Mouse (Mus musculus) WW6 (cell line): Measurements from ENCODE around the gene Bex3.
"Not testable (repeated sequence)": the region's sequence is repeated elsewhere in the genome, so short reads cannot be mapped to it uniquely, and the experiment has no call there.

ENCODE experiments used
- DNase-seq: peaks from one replicate; pipeline ENCODE4 v3.0.0-alpha.2; 2013; ENCODE audit warnings: low read depth, low spot score

Gene Bex3

DNA sequence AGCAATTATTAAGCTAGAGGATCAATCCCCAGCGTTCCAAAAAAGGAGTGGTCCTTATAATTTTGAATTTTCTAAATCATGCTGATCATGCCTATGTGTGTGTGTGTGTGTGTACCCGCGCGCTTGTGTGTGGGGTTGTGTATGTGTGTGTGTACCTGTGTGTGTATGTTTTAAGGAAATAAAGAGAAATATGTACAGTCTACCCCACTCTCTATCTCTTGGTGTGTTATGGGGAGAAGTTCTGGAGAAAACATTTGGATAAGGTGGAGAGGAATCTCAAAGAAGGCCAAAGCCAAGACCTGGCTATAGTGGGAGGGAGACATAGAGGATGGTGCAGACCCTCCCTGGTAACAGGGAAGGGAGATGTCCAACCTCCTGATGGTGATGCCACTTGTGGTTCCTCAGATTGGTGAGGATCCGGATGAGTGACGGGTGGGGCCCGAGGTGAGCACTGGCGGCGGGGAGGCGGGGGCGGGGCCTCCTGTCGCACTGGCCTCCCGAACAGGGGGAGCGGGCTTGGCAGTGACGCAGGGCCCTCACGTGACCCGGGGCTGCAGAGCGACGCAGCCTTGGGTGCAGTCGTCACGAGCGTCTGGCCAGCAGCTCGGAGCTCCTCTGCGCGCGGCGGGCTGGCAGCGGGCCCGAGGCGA lies at the start of gene Bex3:
Gene Bex3 (plus strand): TSS at position 511 of the 650 bp plus-strand sequence.
- DNase-seq, result not testable (repeated sequence)

DNA sequence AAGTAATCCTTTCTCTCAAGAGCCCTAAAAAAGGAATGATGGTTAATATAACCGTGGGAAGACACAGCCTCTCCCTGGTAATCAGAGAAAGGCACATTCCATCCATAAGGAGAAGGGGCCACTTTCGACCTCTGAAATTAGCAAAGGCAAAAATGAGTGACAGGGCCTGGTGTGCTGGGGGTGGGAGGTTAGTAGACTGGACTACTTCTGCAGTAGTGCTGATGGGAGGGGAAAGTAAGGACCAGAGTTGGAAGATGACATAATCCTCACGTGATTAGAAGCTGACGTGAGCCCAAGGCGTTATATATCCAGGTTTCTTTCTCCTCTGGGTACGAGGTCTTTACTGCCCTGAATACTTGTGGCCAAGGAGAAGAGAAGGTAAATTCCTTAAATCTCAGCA lies 46.3 kb upstream of the Bex3 start:
- DNase-seq, result no peak

- DNase-seq, result no peak
Measured at GRCm38 (mm10) chrX:136227768-136228167, 42.3 kb upstream of the Bex3 start.

DNA sequence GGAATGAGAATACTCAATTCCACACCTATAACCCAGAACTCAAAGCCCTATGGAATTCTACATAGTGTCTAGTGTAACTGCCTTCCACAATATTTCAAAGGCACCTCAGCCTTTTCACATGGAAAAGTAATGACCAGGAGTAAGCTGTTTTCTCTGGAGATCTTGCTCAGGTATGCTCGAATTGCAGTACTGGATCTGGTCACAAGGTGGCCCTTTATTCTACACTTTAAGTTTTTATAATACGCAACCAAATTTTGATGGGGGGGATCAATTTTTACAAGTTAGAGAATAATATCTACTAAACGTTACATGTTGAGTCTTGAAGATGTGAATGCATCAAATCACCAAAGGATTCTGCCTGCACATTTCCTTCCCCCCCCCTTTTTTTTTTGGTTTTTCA lies 31.9 kb upstream of the Bex3 start:
- no peak for DNase-seq

DNA sequence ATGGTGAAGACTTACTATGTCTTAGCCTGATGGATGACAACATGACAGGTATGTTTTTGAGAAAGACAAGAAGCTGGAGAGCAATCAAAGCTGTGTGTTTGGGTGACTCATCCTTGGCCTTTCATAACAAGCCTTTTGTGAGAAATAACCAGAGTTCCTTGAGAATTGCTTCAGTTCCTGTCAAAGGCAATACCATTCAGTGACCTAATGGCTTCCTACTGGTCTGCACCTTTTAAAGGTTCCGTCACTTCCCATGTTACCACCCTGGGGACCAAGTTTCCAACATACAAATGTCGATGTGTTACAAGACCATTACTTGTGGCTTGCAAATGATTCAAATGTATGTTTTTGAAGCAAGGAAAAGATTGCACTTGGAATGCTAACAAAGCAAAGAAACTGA lies 26.9 kb upstream of the Bex3 start:
- DNase-seq, result no peak

DNA sequence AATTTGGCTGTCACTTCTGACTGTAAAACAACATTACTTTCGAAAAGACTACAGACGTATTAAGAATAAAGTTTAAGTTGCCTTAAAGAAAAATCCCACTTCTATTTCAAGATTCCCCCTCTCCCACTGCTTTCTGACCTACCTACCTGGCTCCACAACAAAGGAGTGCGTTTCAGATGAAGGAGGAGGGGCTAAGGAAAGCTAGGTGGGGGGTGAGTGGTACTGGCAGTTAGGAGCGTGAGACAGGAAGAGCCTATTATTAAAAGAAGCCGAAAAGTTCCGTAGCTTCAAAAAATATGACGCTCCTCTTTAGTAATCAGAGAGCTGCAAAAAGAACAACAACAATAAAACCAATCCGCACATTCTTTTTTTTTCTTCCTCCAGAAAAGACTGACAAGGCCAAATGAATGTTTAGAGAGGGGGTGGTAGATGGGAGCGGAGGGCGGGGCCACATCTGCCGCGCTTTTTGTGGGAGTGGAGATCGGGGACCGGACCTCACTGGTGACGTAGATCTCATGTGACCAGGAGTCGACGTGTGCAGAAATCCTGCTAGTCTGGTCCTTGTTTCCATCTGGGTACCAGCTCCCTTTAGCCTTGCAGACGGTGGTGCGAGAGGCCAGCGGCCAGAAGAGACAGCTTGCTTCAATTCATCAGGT lies 25.4 kb upstream of the Bex3 start, which contains the start of gene Tceal9:
Gene Tceal9 (plus strand): TSS at position 506 of the 656 bp plus-strand sequence.
- DNase-seq, result no peak

DNA sequence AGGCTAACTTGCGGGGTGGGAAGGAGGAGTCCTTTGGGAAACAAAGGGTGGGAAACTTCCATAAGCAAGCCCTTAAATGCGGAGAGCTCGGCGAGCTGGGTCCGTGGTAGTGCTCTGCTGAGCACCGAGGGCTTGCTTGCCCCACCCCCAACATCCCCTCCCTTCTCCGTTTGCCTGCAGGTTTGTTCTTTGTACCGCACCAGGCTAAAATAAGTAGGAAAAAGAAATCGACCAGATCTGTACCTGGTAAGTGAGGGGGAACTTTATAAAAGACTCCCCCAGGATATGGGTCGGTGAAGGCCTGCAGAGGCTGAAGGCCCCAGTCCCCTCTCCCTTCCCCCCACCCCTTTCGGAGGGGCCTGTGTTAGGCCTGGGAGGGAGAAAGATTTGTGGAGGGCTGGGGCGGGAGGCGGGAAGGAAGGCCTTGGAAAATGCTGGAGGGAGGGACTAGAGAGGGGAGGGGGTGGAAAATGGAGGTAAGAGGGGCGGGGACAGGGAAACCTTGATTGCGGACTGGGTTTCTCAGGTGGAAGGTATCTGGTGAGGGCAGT lies 24.5 kb upstream of the Bex3 start:
- DNase-seq, result no peak

DNA sequence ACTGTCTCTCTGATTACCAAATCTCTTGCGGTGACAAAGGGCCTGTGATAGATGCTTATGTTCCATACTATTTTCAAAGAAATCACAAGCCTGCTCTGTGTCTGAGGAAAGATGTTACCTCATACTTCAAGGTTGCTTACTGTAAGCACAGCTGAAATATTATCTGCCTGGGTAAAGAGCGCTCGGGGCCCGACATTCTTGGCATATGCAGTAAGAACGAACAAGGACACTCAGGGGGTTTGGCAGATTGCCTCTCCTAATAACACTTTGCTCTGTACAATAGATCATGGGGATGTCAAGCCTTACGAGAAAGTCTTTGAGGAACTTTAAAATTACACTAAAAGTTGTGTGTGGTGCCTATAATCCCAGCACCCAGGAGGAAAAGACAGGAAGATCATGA lies 21.2 kb upstream of the Bex3 start:
- DNase-seq, result no peak

DNA sequence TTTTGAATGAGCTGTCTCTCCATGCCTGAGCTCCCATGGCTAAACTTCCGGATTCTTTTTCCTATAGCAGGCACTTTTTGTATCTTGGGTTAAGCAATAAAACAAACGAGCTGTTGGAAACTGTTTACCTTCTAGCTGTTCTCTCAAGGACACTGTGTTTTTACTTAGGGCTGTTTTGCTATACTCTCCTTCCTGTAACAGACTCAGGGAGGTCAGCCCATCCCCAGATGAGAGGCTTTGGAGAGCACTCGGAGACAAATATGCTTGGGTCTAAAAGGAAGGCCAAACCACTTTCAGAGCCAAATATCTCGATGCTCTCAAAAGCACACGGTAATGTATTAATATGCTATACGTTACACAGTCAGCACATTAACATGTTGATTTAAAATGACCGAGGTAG lies 20.4 kb upstream of the Bex3 start:
- no peak for DNase-seq

- no peak for DNase-seq
Measured at GRCm38 (mm10) chrX:136252023-136252729, 17.9 kb upstream of the Bex3 start.

- no peak for DNase-seq
Measured at GRCm38 (mm10) chrX:136267720-136268119, 2.3 kb upstream of the Bex3 start.

- no peak for DNase-seq
Measured at GRCm38 (mm10) chrX:136268173-136268572, 1.9 kb upstream of the Bex3 start.

DNA sequence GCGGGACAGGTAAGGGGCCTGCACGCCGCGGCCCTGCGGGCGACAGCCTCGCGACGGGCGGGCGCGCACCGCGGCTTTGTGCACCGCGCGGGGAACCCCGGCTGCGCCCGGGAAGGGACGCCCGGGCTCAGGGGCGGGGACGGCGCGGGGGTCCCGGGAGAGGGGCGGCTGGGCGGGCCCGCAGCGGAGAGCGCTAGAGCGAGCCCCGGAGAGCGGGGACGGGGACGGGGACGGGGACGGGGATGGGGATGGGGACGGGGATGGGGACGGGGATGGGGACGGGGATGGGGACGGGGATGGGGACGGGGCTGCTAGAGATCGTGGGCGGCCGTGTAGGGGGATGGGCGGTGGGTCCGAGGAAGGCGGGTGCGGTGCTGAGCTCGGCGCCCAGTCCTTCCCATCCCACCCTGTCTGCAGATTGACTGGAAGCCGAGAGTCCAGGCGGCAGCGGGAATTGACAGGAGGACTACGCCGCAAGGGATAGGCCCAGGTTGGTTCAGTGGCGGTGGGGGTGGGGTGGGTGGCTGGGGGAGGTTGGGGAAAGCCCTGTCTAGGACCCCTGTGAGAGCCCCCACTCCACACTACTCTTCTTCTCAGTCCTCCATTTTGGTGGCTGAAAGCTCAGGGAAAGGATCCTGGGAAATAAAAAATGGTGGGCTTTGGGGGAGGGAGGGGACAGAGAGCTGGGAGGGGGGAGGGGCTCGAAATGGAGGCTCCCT lies 499 bp downstream of the Bex3 start:
- not testable (repeated sequence) for DNase-seq

DNA sequence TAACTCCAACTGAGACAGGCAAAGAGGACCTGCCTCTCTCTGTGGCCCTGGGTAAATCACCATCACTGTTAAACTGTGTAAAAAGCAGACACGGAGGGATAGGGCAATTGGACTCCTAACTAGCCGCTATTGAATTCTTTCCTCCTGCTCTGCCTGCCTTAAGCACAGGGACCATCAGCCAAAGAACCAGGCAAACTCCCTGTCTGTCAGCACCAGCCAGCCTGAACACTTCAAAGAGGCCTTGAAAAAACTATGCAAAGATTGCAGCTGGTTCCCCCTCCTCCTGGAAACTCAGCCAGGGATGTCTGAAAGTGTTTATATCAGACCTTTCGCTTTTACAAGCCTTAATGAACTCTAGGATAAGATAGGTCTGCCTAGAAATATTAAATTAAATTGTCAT lies 4.5 kb downstream of the Bex3 start:
- DNase-seq, result no peak

DNA sequence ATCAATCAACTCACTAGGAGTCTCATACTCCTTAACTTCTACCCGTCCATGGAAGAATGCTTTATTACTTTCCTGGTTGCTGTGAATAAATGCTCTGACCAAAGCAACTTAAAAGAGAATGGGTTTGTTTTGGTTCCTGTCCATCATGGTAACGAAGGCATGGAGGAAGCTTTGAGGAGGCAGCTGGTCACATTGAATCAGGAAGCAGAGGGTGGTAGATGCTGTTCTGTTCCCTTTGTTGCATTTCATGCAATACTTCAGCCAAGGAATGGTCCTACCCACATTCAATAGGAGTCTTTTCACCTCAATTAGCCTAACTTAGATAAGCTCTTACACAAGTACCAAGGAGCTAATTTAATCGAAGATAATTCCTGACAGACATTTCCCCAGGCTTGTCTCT lies 5.3 kb downstream of the Bex3 start:
- DNase-seq, result no peak

- DNase-seq, result no peak
Measured at GRCm38 (mm10) chrX:136277577-136277976, 7.5 kb downstream of the Bex3 start.

- no peak for DNase-seq
Measured at GRCm38 (mm10) chrX:136278401-136278800, 8.3 kb downstream of the Bex3 start.

DNA sequence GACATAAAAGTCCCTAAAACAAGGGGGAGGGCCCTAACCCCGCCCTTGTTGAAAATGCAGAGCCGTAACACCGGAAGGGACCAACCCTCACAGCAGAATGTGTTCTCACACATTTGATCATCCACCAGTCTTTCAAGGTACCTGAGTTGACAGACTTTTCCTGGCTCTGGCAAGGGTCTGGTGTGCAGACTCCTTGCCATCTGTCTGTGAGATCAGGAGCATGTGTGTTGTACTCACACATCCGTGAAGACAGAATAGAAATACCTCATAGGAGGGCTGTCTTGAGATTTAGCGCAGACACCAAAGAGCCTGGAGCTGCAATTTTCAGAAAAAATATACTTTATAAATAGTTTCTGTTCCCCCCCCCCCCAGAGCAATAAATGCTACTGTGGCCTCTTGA lies 9.4 kb downstream of the Bex3 start:
- no peak for DNase-seq

- no peak for DNase-seq
Measured at GRCm38 (mm10) chrX:136290817-136291281, 20.8 kb downstream of the Bex3 start.

DNA sequence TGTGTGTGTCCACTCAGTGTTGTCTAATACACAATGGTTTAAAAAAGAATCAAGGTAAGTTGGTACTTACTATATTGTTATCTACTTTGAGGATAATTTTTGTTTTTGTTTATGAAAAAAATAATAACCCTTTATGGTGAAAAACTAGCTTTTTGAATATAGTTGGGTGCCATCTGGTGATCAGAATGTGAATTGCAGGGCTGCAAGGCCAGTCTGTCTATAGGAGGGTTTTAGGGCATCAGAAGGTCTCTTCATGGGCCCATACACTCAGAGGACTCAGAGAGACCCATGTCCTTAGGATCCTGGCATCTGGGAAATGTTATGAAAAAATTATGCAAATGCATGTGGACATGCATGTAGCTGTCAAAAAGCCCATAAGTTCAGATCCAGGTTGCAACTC lies 34.2 kb downstream of the Bex3 start:
- no peak for DNase-seq

DNA sequence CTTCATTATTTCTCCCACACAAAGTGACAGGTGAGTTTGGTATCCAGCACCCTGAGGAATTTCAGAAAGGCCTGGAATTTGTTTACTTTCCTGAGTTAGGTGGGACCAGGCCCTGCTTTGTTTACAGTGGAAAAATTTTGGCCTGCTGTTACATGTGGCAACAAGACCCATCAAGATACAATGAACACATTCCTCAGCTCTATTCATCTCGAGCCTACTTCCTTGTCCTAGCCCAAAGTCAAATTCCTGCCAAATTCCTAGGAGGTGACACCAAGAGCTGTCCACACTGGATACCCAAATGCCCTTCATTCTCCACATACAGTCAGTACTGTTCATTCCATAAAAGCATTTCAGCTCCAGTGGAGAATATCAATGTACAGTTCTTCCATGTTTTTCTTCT lies 36.1 kb downstream of the Bex3 start:
- DNase-seq, result no peak

GRCm38 (mm10) chrX:136313303-136313702 lies 43.2 kb downstream of the Bex3 start:
- DNase-seq, result no peak
